Mouse (Mus musculus): ENCODE measurements around the gene Ghdc.

Ghdc gene

GRCm38 (mm10) chr11:100781763-100782475 is 11.2 kb upstream of the Ghdc start:
- peak in 1 of 2 experiments; percentile 54 for DNase-seq

GRCm38 (mm10) chr11:100780247-100780646 is 9.5 kb upstream of the Ghdc start:
- no peak for DNase-seq

GRCm38 (mm10) chr11:100778069-100778468 is 7.3 kb upstream of the Ghdc start:
- DNase-seq: no peak

GRCm38 (mm10) chr11:100775921-100776320 is 5.2 kb upstream of the Ghdc start:
- no peak for DNase-seq

GRCm38 (mm10) chr11:100774261-100774660 is 3.5 kb upstream of the Ghdc start:
- no peak for DNase-seq

- no peak for DNase-seq
Measured at GRCm38 (mm10) chr11:100769980-100770379, 777 bp downstream of the Ghdc start.

GRCm38 (mm10) chr11:100767871-100768270 is 2.9 kb downstream of the Ghdc start:
- no peak for DNase-seq

- DNase-seq: no peak
Measured at GRCm38 (mm10) chr11:100766726-100767125, 4.0 kb downstream of the Ghdc start.

- no peak for DNase-seq
Measured at GRCm38 (mm10) chr11:100762831-100763230, 7.9 kb downstream of the Ghdc start, which contains the start of gene Hcrt. Hcrt (minus strand) TSS chr11:100762931.

GRCm38 (mm10) chr11:100761547-100762045 is 9.2 kb downstream of the Ghdc start:
- peak; percentile 87 to 92 for DNase-seq

GRCm38 (mm10) chr11:100759611-100760233 is 11.0 kb downstream of the Ghdc start, which contains the start of gene Kcnh4:
Kcnh4 (minus strand) TSS chr11:100759942.
- DNase-seq: peak; percentile 67 to 71

GRCm38 (mm10) chr11:100758707-100759610 is 11.8 kb downstream of the Ghdc start:
- DNase-seq: peak in 1 of 2 experiments; percentile 62

- no peak for DNase-seq
Measured at GRCm38 (mm10) chr11:100757566-100757965, 13.2 kb downstream of the Ghdc start.

- DNase-seq: no peak
Measured at GRCm38 (mm10) chr11:100756476-100756875, 14.3 kb downstream of the Ghdc start.

- no peak for DNase-seq
Measured at GRCm38 (mm10) chr11:100754693-100755057, 16.1 kb downstream of the Ghdc start.

- no peak for DNase-seq
Measured at GRCm38 (mm10) chr11:100754021-100754692, 16.6 kb downstream of the Ghdc start.

GRCm38 (mm10) chr11:100752294-100752693 is 18.5 kb downstream of the Ghdc start:
- no peak for DNase-seq

GRCm38 (mm10) chr11:100750127-100750526 is 20.6 kb downstream of the Ghdc start:
- DNase-seq: no peak

- no peak for DNase-seq
Measured at GRCm38 (mm10) chr11:100749469-100749868, 21.3 kb downstream of the Ghdc start.

GRCm38 (mm10) chr11:100748620-100749019 is 22.1 kb downstream of the Ghdc start:
- no peak for DNase-seq

- DNase-seq: no peak
Measured at GRCm38 (mm10) chr11:100747114-100747513, 23.6 kb downstream of the Ghdc start.

- DNase-seq: no peak
Measured at GRCm38 (mm10) chr11:100746546-100746945, 24.2 kb downstream of the Ghdc start.
